Mouse (Mus musculus) limb, embryonic 12.5 days (tissue): Measurements from ENCODE around the gene Gse1. TPM values are rescaled to one million over a fixed set of nuclear protein-coding genes. Genes with fewer than 3 reads are reported as not detected.

Experiments used
- ATAC-seq: fragments of 200-750 bp; cut with Nextera tagmentation; 2 replicates; pipeline ENCODE4 v1.8.0; 2017; ENCODE audit warnings: low read depth, moderate TSS enrichment; ENCODE audit not compliant: insufficient number of reproducible peaks, insufficient read depth, low FRiP score, low TSS enrichment
- H3K27ac ChIP-seq: fragments of 300-500 bp; sonication (generic); 2 replicates; pipeline ENCODE4 v1.5.1; 2016; ENCODE audit warnings: mild to moderate bottlenecking, moderate library complexity
- H3K27me3 ChIP-seq: fragments of 300-500 bp; sonication (generic); 2 replicates; pipeline ENCODE4 v1.6.1; 2016; ENCODE audit warnings: mild to moderate bottlenecking, moderate library complexity
- H3K36me3 ChIP-seq: fragments of 300-500 bp; sonication (generic); 2 replicates; pipeline ENCODE4 v1.6.1; 2016; ENCODE audit warnings: mild to moderate bottlenecking, moderate library complexity
- H3K4me1 ChIP-seq: fragments of 300-500 bp; sonication (generic); replicated peaks from 2 replicates; pipeline ENCODE4 v1.6.1; 2016
- H3K4me2 ChIP-seq: fragments of 300-500 bp; sonication (generic); 2 replicates; pipeline ENCODE4 v1.6.1; 2016; ENCODE audit warnings: mild to moderate bottlenecking, moderate library complexity
- H3K4me3 ChIP-seq: fragments of 300-500 bp; sonication (generic); replicated peaks from 2 replicates; pipeline ENCODE4 v1.5.1; 2016; ENCODE audit warnings: mild to moderate bottlenecking
- H3K9ac ChIP-seq: fragments of 300-500 bp; sonication (generic); replicated peaks from 2 replicates; pipeline ENCODE4 v1.6.1; 2016; ENCODE audit warnings: mild to moderate bottlenecking, moderate library complexity
- H3K9me3 ChIP-seq: fragments of 300-500 bp; sonication (generic); 2 replicates; pipeline ENCODE4 v1.6.1; 2016; ENCODE audit warnings: mild to moderate bottlenecking, moderate library complexity
- WGBS: fragments of 180-500 bp; shearing (Covaris S2); methylation state at CpG from one replicate; pipeline ENCODE4 v1.1.7; 2016; 5-methylcytosine and 5-hydroxymethylcytosine counted together
- polyA plus RNA-seq: library from polyadenylated mRNA; unstranded; fragments of >200 nt; fragmentation: Nextera tagmentation; extraction: Ambion mirVana; gene quantifications from 2 replicates; pipeline ENCODE4 v1.2.1, GENCODE M21; 2016

The Gse1 gene
- polyA plus RNA-seq, 1 experiment from 2014 or later = 9.1 TPM

DNA sequence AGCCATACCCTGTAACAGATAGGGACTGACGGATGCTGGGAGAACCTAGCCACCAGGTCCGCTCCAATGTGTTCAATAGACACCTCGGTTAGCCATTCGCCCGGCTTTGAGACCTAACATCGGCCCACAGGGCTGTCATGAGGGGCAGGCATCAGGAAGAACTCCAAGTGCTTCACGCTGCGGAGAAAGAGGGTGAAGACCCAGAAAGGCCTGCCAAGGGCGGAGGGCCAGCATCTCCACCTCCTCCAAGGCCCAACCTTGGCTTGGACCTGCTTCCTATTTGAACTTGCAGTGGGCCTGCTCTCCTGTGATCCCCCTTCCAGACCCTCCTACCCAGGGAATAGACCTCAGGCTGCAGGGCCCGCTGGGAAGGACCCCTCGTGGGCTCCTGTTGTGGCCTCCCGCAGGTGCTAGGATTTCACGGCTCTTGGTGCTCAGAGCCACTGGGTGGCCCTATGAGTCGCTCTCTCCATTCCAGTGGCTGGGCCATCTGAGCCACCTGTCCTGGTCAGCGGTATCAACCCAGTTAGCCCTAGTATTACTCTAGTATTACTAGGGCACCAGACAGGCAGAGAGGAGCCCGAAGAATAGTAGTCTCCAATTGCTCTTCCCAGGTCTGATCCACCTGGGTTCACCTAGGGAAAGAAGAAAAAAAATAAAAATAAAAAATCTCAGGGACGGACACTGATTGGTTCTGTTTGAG is 38.0 kb upstream of the Gse1 start:
- ATAC-seq = no peak; the same call in 1 of the 2 replicates
- peaks cover 55% of the 10 kb centered on the region for H3K4me1 ChIP-seq

DNA sequence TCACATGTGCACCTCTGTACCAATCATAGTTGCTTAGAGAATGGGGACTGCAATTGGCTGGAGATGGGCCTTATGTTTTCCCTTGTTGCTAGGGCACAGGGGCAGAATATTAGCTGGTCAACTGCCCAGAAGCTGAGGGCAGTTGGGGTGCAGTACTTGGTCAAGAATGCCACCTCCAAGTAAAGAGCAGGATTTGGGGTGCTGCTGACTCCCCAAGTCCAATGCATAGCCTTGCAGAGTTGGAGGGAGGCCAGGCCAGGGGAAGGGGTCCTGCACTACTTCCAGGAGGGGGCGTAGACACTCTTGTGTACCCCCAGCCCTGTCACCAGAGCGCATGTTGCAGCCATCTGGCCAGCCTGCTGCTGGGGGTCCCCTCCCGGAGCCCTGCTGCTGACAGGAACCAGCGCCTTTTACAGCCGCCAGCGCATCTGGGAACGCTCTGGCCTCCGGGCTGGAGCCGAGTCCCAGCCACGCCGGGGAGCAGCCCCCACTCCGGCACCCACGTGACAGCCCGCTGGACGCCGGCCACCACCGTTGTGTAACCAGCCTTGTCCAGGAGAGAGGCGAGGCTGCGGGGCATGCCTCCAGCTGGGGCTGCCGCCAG is 37.3 kb upstream of the Gse1 start:
- 26% methylated on average over 20 of the region's 20 CpGs for WGBS
- Histone ChIP-seq H3K9ac (peak overlapping the region; percentile 38; the same call in 1 of the 2 replicates), H3K4me2 (peak overlapping the region; percentile 57), H3K4me1 (peaks cover 48% of the 10 kb centered on the region), H3K27me3 (no peaks in the 10 kb centered on the region), H3K27ac (peak overlapping the region; percentile 94), H3K36me3 (no peaks in the 10 kb centered on the region), H3K4me3 (peak overlapping the region; percentile 23), H3K9me3 (no peaks in the 10 kb centered on the region)
- peak; percentile 88 for ATAC-seq

More for the DNA sequence above, 38.0 kb upstream of the Gse1 start:
- Histone ChIP-seq H3K4me2 (no peak overlapping the region), H3K9ac (no peak overlapping the region), H3K27ac (peak overlapping the region; percentile 94), H3K9me3 (no peaks in the 10 kb centered on the region), H3K36me3 (no peaks in the 10 kb centered on the region), H3K4me3 (no peak overlapping the region), H3K27me3 (no peaks in the 10 kb centered on the region)
- 77% methylated on average over 17 of the region's 17 CpGs for WGBS

DNA sequence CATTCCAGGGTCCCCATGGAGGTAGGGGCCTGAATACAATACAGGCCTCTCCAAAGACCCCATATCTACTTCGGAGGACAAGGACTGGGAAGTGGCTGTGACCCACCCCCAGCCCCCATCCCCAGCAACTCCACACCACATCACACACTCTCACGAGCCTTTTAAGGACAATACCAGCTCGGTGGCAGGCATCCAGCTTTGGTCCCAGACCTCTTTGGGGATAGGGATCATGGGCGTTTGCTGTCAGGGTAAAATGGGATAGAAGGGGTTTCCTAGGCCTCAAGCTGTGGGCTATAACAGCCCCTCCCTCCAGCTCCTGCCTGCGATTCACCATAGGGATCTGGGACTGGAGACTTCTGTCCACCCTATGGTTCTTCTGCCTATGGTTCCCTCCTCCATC is 36.6 kb upstream of the Gse1 start:
- H3K4me3 ChIP-seq = no peak overlapping the region
- no peaks in the 10 kb centered on the region for H3K27me3 ChIP-seq
- H3K36me3 ChIP-seq = no peaks in the 10 kb centered on the region
- ATAC-seq = no peak
- H3K9me3 ChIP-seq = no peaks in the 10 kb centered on the region
- 67% methylated on average over 5 of the region's 5 CpGs for WGBS
- H3K4me2 ChIP-seq = peak overlapping the region; percentile 57
- peaks cover 41% of the 10 kb centered on the region for H3K4me1 ChIP-seq
- H3K9ac ChIP-seq = peak overlapping the region; percentile 38; the same call in 1 of the 2 replicates
- peak overlapping the region; percentile 94 for H3K27ac ChIP-seq

DNA sequence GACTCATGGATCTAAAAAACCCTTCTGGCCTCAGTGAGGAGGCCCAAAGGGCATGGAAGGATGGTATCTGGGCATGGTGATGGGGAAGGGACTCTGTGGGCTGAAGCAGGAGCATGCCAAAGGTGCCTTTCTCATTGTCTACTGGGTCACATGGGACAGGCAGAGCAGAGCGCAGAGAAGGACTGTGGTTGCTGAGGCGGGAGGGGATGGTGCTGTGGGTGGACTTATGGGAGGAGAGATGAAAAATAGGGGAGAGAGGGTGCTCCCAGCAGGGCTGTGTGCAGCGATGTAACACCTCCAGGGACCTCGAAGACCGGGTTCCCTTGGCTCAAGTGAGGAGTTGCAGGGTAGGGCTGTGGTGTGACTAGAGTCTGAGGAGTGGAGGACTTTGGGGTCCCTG is 36.1 kb upstream of the Gse1 start:
- H3K9ac ChIP-seq = no peak overlapping the region
- H3K4me1 ChIP-seq = peaks cover 36% of the 10 kb centered on the region
- ATAC-seq = no peak
- no peaks in the 10 kb centered on the region for H3K9me3 ChIP-seq
- over 99% methylated on average over 5 of the region's 5 CpGs for WGBS
- no peaks in the 10 kb centered on the region for H3K27me3 ChIP-seq
- peak overlapping the region; percentile 94 for H3K27ac ChIP-seq
- H3K4me3 ChIP-seq = no peak overlapping the region
- H3K36me3 ChIP-seq = no peaks in the 10 kb centered on the region
- H3K4me2 ChIP-seq = no peak overlapping the region

DNA sequence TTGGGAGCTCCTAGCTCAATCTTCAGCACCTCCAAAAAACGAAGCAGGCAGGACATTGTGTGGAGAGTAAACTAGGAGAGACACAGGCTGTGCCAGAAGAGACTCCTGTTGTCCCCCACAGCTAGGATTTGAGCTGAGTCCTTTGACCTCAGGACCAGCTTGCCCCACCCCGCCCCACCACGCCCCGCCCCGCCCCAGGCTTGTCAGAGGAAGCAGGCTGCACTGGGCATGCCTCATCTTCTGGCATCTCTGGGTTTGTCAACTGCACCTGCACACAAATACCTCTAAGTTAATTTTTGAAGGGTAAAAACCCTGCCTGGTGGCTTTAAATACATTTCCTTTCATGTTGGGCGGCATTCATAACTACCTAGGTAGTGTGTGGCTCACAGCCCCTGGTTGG is 26.9 kb upstream of the Gse1 start:
- Histone ChIP-seq H3K27ac (no peak overlapping the region), H3K9ac (no peak overlapping the region), H3K9me3 (peaks cover 8% of the 10 kb centered on the region), H3K4me1 (0 out of 2 replicates have a peak, but pooled peaks cover 2% of the 10 kb centered on the region), H3K27me3 (no peaks in the 10 kb centered on the region), H3K4me2 (no peak overlapping the region), H3K4me3 (no peak overlapping the region), H3K36me3 (no peaks in the 10 kb centered on the region)
- ATAC-seq = no peak
- 87% methylated on average over 6 of the region's 6 CpGs for WGBS

DNA sequence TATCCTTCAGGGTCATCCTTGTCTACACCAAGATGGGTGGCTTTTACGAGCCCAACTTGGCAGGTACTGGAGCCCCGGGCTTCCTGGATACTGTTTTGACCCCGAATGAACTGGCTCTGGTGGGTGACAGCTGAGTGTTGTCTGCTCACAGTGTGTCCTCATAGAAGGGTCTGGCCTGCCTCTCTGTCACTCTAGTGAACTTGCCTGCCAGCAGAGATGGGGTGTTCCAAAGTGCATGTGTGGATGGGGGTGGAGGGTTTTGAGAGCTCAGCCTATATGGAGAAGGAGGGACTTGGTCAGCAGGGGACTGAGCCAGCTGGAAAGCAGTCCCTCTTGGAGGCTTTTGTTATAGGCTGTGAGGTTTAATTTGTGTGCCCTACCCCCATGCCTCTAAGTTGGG is 25.7 kb upstream of the Gse1 start:
- no peaks in the 10 kb centered on the region for H3K36me3 ChIP-seq
- WGBS = 61% methylated on average over 3 of the region's 3 CpGs
- H3K4me1 ChIP-seq = peaks cover 2% of the 10 kb centered on the region; the same call in 1 of the 2 replicates
- no peak overlapping the region for H3K4me2 ChIP-seq
- no peak for ATAC-seq
- H3K9ac ChIP-seq = no peak overlapping the region
- no peak overlapping the region for H3K27ac ChIP-seq
- peaks cover 8% of the 10 kb centered on the region for H3K9me3 ChIP-seq
- no peaks in the 10 kb centered on the region for H3K27me3 ChIP-seq
- no peak overlapping the region for H3K4me3 ChIP-seq

DNA sequence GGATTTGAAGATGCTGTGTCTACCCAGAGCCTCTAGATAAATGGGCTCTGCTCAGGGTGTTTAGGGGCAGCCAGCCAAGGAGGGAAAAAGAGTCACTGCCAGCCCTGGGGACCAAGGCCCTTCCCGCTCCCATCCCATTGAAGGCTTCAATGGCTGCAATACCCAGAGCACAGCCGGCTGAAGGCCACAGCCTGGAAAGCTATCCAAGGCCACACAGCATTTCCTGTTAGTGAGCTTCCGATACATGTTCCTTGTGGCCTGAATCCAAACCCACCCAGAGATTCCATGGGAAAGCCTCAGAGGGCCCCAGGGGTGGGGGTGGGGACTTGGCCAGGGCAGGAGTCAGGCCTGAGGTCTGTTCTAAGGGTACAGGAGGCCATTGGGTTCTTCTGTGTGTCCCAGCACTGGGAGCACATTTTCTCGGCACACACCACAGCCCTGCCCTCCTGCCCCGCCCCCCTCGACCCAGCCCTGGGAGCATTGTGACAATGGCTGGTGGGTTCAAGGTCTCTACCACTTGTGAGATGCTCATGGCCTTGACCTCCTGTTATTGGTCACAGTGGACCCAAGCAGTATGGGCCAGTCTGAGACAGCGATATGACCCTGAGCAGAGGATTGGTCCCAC is 23.4 kb upstream of the Gse1 start:
- Histone ChIP-seq H3K27me3 (no peaks in the 10 kb centered on the region), H3K4me1 (peaks cover 11% of the 10 kb centered on the region), H3K9me3 (peaks cover 4% of the 10 kb centered on the region), H3K9ac (no peak overlapping the region), H3K36me3 (no peaks in the 10 kb centered on the region), H3K27ac (no peak overlapping the region), H3K4me3 (no peak overlapping the region), H3K4me2 (no peak overlapping the region)
- ATAC-seq = no peak
- WGBS = 74% methylated on average over 7 of the region's 7 CpGs

DNA sequence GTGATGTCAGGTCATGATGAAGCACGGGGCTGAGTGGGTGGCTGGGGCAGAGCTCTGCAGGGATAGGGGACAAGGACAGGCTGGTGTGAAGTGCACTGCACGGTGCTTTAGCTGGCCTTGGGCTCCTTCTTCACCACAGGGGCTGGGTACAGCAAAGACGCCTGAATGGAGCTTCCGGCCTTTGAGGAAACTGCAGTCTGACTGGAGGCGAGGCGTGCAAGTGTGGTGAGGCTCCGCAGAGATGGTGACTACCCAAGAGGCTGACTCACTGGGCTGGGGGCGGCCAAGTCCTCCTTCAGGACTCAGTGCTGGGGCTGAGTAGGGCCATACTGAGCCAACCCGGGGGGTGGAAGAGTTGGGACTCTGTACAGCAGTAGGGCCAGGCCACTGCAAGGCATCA is 22.3 kb upstream of the Gse1 start:
- Histone ChIP-seq H3K4me3 (no peak overlapping the region), H3K9me3 (no peaks in the 10 kb centered on the region), H3K4me2 (no peak overlapping the region), H3K36me3 (no peaks in the 10 kb centered on the region), H3K9ac (no peak overlapping the region), H3K27ac (no peak overlapping the region), H3K27me3 (no peaks in the 10 kb centered on the region), H3K4me1 (peaks cover 19% of the 10 kb centered on the region)
- no peak for ATAC-seq
- whole genome bisulfite sequencing = 84% methylated on average over 9 of the region's 9 CpGs

DNA sequence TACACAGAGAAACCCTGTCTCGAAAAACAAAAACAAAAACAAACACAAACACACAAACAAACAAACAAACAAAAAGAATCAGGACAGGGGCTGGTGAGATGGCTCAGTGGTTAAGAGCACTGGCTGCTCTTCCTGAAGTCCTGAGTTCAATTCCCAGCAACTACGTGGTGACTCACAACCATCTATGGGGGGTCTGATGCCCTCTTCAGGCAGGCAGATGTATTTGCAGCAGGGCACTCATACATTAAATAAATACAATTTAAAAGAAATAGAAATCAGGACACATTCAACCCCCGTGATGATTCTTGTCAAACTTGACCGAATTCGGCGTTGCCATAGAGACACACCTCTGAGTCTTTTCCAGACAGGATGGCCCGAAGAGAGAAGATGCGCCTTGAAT is 20.9 kb upstream of the Gse1 start:
- no peak overlapping the region for H3K9ac ChIP-seq
- no peak for ATAC-seq
- H3K27ac ChIP-seq = no peak overlapping the region

DNA sequence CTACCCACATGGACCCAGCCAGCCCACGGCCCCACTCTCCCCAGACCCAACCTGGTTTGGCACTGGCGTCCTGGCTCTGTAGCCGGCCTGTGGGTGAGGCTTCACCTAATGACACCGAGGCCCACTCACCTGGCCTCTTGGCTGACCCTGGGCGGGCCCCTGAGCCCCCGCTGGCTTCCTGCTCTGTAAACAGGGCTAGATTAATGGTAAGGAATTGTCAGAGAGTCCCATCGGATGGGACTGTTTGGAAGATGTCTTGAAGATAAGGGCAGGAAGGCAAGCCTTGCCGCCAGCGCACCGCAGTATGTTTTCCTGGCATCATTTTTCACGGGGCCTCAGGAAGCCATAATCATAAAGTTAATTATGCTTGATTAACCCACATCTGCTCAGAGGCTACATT is 20.1 kb upstream of the Gse1 start:
- no peak for ATAC-seq
- Histone ChIP-seq H3K4me2 (no peak overlapping the region; the same call in 1 of the 2 replicates), H3K27ac (no peak overlapping the region), H3K27me3 (no peaks in the 10 kb centered on the region), H3K9ac (no peak overlapping the region), H3K36me3 (no peaks in the 10 kb centered on the region), H3K4me3 (no peak overlapping the region), H3K4me1 (peaks cover 26% of the 10 kb centered on the region), H3K9me3 (no peaks in the 10 kb centered on the region)
- WGBS = 31% methylated on average over 11 of the region's 11 CpGs

More for the DNA sequence above, 20.9 kb upstream of the Gse1 start:
- Histone ChIP-seq H3K4me3 (no peak overlapping the region), H3K36me3 (no peaks in the 10 kb centered on the region), H3K4me2 (no peak overlapping the region), H3K4me1 (peaks cover 26% of the 10 kb centered on the region), H3K9me3 (no peaks in the 10 kb centered on the region), H3K27me3 (no peaks in the 10 kb centered on the region)
- WGBS = 86% methylated on average over 8 of the region's 8 CpGs

DNA sequence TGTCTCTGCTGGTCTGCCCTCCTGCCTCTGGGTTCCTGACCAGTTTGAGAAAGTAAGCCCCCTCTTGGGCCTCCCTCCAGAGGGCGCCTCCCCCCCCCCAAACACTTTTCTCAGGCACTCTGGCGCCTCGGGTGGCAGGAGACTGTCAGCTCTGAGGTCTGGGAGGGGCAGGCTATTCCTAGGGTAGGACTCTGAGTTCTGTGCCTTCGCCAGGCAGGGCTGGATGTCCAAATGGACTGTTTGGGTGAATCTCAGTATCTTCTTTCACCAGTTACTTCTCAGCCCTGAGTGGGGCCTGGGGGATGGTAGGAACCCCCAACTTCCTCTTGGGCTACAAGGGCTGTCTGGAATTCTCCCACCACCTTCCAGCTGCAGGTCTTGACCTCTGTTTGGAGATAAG is 16.9 kb upstream of the Gse1 start:
- no peaks in the 10 kb centered on the region for H3K27me3 ChIP-seq
- 0 out of 2 replicates have a peak overlapping the region, but pooled peaks have one; percentile 35 for H3K27ac ChIP-seq
- WGBS = 17% methylated on average over 4 of the region's 4 CpGs
- no peaks in the 10 kb centered on the region for H3K9me3 ChIP-seq
- no peak overlapping the region for H3K4me2 ChIP-seq
- H3K4me3 ChIP-seq = no peak overlapping the region
- no peak for ATAC-seq
- H3K4me1 ChIP-seq = peaks cover 49% of the 10 kb centered on the region
- H3K36me3 ChIP-seq = no peaks in the 10 kb centered on the region
- H3K9ac ChIP-seq = no peak overlapping the region
